Mouse (Mus musculus): ENCODE results near the gene Gpld1.
A peak's percentile ranks its signal among the peaks of the same experiment; 100 is the strongest.
"Not testable (repeated sequence)": the region's sequence is repeated elsewhere in the genome, so short reads cannot be mapped to it uniquely, and the experiment has no call there.

The Gpld1 gene

DNA sequence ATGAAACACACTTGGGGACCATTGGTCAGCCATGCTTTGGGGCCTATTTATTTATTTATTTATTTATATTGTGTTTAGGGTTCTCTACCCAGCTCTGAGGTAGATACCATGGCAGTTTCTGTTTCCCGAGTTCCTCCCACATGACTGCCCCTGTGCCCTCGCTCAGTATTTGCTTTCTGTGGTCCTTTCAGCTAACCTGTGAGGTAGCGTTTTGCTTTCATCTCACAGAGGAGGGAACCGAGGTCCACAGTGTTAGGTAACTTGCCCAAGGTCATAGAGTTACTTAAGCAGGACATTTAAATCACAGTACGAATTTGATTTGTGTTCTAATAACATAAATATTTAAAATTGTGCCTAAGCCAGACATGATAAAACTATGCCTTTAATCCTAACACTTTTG is 4.2 kb downstream of the Gpld1 start:
- DNase-seq (ENCODE audit: low spot score in 2 of 2), result no peak

DNA sequence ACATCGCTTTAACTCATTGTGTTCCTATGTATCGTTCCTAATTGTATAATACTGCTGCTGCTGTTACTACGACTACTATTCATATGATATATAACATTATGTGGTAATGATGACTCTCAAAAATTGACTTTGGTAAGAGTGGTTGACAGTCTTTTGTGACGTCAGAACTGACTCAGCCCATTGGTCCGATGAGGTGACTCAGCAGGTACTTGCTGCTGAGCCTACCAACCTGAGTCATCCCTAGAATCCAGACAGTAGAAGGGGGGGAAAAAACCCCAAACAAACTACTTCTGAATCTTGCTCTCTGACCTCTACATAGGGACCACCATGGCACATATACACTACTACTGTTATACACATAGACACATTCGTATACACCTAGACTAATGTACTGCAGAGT is 5.9 kb downstream of the Gpld1 start:
- no peak for DNase-seq (ENCODE audit: low spot score in 2 of 2)

DNA sequence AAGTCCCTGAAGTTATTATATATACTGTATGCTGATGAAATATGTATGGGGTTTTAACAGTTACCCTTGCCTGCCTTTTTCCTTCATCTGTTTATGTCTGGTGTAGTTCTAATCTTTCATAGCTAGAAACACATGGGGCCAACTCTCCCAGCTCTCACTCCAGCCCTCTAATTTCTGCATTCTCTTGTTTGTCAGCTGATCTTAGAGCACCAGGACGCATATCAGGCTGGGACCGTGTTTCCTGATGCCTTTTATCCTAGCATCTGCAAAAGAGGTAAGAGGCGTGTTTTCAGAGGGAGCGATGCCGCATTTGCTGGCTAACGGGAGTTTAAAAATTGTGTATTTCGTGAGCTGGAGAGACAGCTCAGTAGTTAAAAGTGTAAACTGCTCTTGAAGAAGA is 9.7 kb downstream of the Gpld1 start:
- DNase-seq (ENCODE audit: low spot score in 2 of 2), result no peak

DNA sequence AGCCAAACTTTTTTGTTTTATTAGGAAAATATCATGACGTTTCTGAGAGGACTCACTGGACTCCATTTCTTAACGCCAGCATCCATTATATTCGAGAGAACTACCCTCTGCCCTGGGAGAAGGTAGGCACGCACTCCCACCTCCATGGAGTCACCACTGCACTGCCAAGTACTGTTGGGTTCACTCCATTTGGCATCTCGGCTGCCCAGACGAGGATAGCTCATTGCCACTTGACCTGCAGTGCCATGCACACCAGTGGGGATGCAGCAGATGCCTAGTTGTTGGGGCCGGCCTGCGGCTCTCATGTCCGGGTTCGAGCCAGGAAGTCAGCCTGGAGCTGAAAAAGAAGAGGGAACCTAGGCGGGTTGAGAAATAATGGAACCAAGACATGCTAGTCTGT is 12.1 kb downstream of the Gpld1 start:
- no peak for DNase-seq (ENCODE audit: low spot score in 2 of 2)

DNA sequence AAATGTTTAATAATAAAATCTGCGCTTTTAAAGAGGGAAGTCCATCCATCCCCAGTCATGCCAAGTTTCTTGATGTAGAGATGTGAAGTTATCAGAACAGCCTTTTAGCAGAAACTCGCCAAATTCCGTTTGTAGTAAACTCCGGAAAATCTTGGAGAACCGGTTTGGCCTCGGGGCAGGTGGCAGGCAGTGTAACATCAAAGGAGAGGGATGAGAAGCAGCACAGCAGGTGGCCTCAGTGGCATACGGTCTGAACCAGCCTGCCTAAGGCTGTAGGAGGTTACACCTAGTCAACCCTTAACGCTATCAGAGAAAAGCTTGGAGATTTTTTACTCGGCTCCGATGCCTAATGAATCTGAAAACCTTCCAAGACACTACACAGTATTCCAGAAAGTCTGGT is 12.5 kb downstream of the Gpld1 start:
- DNase-seq (ENCODE audit: low spot score in 2 of 2), result no peak

DNA sequence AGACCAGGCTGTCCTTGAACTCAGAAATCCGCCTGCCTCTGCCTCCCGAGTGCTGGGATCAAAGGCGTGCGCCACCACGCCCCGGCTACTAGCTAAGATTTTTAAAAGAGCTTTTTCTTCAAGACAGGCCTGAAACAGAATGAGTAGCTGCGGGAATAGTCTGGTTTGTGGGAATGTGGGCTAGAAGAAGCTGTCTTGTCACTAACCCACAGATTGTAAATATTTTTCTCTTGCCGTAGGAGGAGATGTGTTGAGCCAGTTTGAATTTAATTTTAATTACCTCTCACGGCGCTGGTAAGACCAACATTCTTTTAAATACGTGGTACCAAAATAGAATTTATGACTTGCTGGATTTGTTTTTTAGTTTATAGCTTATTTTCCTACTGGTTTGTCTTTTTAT is 15.7 kb downstream of the Gpld1 start:
- DNase-seq (ENCODE audit: low spot score in 2 of 2), result no peak

DNA sequence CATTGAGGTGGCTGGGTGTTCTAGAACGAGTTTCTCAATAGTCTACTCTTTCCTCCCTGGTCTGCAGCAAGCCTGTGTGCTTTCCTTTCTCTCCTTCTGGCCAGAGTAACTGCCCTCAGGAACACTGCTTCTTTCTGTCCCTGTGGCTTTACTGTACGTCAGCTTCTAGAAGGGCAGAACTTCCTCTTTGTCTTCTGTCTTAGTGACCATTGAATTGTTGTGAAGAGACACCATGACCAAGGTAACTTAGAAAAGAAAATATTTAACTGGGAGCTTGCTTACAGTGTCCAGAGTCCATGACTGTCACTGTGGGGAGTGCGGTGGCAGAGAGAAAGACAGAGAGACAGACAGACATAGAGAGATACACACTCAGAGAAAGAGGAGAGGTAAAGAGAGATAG is 17.1 kb downstream of the Gpld1 start:
- DNase-seq (ENCODE audit: low spot score in 2 of 2), result no peak

DNA sequence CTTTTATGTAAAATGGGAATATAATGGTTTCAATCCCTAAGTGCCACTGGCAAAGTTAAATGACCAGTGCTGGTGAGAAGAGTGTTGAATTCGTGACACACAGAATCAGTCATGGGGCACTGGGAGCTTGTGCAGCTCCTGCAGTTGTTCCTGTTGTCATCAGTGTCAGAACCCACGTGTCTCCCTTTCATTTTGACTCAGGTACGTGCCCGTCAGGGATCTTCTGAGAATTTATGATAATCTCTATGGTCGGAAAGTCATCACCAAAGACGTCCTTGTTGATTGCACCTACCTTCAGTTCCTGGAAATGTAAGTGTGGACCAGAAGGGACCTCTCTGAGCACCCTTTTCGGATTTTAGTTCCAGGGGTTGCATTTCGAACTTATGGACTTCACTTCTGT is 19.2 kb downstream of the Gpld1 start:
- no peak for DNase-seq (ENCODE audit: low spot score in 2 of 2)

DNA sequence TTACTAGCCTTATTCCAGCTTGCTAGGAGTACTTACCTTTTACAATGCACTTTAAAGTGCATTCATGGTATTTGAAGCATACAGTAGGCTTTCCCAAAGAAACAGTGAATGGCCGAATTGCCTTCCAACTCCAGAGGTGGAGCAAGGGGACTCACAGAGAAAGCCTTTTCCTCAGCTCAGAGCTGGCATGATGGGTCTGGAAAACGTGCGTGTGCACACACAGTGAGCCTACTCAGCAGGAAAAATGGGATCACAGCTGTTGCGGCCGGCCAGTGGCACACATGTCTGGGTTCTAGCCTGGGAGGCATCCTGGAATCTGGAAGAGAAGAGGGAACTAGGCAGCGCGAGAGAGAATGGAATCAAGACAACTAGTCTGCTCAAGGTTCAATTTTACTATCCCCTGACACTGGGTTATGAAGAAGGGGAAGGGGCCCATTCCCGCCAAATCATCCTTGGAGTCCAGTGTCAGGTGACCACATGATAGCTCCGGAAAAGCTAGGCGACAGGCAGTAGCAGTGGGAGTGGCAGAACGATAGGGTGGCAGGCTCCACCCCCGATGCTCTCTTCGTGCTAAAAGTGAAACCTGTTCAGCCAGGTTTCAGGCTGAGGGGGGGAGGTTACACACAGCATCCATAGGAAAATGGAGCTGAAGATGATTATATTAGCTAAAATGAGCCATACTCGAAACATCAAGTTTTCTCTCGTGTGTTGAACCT is 22.3 kb downstream of the Gpld1 start:
- no peak for DNase-seq (ENCODE audit: low spot score in 2 of 2)

DNA sequence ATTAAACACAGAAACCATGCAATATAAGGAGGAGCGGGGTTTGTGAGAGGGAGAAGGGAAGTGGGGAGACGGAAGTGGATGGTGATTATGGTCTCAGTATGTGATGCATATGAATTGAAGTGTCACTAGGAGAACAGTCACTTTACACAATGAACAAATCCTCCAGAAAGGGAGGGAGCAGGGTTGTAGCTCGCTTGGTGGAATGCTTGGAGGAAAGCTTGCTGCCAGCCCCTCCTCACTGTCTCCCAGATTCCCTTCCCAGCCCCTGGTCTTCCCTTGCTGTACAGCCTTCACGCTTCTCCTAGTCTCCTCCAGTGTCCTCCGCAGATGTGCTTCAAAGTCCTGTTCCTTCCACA is 22.9 kb downstream of the Gpld1 start:
- DNase-seq (ENCODE audit: low spot score in 2 of 2), result no peak

DNA sequence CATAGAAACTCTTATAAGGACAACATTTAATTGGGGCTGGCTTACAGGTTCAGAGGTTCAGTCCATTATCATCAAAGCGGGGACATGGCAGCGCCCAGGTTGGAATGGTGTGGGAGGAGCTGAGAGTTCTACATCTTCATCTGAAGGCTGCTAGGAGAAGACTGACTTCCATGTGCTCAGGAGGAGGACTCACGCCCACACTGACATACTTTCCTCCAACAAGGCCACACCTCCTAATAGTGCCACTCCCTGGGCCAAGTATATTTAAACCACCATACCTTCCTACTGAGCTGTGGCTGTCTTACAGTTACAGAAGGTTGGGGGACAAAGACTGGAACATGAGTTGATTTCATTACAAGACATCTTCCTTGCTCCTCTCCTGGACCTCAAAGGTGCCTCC is 28.8 kb downstream of the Gpld1 start:
- not testable (repeated sequence) for DNase-seq (ENCODE audit: low spot score in 2 of 2)

DNA sequence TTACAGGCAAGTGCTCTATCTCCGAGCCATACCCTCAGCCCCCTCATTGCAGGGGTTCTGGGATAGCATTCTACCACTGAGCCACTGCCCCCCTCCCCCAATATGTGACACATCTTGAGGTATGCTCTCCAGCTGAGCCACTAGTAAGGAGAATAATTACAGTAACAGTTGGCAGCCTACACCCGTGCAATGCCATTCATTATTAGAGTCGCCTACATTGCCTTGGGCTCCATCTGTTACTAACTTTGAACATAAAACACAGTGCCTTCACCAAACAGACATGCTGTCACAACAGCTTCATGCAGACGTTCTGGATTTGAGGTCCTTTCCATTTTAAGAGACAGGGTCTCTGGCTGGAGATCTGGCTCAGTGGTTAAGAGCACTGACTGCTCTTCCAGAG is 33.4 kb downstream of the Gpld1 start:
- DNase-seq (ENCODE audit: low spot score in 2 of 2), result peak in 1 of 2 experiments; percentile 12

DNA sequence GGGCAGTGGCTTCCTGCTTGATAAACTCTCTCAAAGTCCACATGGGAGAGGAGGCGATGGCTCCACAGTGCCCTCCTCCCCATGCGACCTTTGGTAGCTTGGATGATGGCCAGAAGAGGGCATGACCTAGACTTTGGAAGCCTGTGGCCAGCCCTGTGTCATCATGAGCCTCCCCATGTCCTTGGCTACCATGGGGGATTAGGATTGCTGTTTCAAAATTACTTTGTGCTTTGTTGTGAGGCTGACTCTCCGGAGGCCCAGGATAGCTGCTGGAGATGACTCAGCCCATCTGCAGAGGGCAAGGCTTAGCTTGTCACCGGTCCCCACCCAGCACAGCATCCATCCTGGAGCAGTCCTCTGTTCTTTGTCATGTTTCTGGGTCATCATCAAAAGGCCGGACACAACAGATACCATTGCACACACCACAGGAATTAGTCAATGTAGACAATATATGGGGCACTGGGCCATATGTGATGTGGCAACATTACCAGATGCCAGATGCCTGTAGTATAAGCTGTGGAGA is 34.9 kb downstream of the Gpld1 start:
- peak in 1 of 2 experiments; percentile 13 for DNase-seq (ENCODE audit: low spot score in 2 of 2)

DNA sequence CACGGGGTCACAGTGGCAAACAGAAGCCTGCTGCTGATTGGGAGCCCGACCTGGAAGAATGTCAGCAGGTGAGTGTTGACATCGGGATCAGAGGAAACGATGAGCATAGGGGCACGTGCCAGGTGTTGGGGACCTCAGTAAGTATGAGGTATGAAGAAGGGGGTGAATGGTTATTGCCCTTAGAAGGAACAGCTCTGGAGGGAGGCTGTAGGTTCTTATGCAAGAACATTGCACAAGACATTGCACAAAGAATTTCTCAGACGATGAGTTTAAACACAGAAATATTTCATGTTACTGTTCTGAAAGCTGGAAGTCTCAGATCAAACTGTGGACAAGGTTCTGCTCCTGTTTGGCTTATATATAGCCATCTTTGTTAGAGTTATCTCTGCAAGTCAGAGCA is 38.1 kb downstream of the Gpld1 start:
- no peak for DNase-seq (ENCODE audit: low spot score in 2 of 2)

DNA sequence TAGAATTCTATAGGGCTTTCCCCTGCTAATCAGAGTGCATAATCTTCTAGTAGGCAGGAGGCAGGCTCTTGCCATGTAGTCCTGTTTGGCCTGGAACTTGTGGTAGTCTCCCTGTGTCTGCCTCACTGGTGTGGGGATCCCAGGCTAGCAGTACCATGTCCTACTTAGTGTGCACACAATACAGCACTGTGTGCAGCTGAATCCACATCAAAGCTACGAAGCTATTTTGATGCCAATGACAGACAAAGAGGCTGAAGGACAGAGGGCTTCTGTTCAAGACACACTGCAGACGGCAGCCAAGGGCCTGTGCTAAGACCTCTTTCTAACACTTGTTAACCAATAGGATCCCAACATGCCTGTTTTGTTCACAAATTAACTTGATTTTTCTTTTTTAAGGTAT is 42.5 kb downstream of the Gpld1 start:
- peak in 1 of 2 experiments; percentile 40 for DNase-seq (ENCODE audit: low spot score in 2 of 2)

DNA sequence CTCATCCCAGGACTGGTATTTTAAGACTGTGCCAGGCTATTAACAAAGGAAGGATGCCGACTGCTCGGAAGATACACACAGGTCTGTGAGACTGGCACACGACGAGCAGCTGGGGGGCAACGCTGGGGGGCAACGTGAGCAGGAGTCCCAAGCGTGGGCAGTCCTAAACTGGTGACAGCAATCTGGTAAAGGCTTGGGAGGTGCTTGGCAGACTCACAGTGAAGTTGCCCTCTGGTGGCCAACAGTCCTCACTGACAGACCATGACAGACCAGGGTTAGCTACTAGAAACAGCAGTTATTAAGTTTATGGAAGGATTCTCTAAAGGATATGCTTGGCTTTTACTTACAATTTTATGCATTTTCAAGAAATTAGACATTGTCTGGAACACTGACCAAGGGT is 45.4 kb downstream of the Gpld1 start:
- peak; percentile 39 to 69 for DNase-seq (ENCODE audit: low spot score in 2 of 2)

DNA sequence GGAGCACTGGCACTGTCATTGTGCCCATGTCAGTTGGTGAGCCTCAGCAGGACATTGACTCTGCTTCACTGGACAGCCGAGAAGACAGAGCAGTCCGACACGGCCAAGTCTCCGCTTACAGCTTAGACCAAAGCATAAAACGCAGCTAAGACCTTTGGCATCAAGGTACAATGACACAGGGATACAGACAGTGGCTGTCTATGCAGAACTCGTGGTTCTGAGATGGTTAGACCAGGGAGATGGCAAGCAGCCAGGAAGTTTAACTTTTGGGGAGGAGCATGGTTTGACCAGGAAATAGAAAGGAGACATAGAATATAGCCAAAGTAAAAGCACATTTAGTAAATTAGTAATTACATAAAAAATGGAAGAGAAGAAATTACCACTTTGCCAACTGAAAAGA is 46.1 kb downstream of the Gpld1 start:
- no peak for DNase-seq (ENCODE audit: low spot score in 2 of 2)

DNA sequence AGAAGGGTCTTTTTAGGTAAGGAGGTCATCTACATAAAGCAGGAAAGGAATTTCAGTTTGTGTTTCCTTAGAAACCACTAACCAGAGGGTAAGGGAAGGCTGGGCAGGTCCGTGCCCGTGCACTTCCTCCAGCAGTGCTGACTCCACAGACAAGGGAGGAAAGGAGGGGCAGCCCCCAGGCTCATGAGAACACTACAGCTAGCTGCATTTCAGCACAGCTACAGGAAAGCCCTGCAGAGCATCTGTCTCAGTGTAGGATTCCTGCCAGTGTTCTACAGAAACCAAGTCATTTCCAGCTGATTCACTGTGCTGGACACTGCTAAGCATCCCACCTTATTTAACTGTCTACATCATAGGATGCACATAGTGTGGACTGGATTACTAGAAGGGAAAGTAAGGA is 50.2 kb downstream of the Gpld1 start:
- DNase-seq (ENCODE audit: low spot score in 2 of 2), result no peak

DNA sequence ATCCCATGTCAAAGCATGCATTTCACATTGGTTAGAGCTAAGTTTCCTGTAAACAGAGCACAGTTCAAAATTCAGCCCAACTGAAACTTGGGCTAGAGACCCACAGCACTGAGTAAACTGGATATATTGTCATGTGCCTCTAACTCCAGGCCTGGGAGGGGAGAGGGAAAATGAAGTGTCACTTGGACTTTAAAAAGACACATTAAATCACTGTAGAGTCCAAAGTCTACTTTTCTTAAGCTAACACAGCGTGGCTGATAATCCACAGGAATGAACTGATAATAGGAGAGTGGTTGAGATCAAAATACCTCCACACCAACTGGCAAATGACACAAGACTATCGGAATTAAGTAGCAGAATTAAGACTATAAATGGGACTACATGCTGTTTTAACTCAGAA is 56.6 kb downstream of the Gpld1 start:
- DNase-seq (ENCODE audit: low spot score in 2 of 2), result no peak

DNA sequence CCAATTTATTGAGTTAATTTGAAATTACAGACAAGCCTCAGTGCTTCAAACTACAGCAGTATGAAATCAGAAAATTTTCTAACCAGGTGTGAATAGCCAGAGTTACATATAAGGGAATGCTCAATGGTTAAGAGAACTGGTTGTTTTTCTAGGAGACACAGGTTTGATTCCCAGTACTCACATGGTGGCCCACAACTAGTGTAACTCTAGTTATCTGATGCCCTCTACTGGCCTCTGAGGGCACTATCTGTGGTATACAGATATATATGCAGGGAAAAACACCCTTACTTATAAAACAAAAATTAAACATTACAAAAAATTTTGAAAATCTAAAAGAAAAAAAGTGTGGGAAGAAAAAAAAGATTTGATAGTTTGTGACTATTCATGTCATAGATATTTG is 60.0 kb downstream of the Gpld1 start:
- DNase-seq (ENCODE audit: low spot score in 2 of 2), result no peak

DNA sequence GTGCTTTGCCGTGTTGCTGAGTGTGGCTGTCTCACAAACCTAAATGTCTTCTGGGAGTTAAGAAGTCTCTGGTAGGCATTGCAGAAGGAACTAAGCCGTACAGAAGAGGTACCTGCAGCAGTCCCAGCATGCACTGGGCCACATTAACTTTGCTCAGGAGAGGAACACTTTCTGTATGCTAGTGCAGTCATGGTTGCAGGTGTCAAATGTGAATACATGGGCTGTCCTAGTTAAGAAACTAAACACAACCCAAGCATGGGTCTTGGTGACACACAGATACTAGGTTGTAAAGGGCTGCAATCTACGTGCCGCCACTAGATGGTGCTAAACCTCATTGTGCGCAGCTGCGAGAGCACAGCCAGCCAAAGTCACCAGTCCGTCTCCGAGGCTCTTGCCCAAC is 64.2 kb downstream of the Gpld1 start:
- peak; percentile 48 to 67 for DNase-seq (ENCODE audit: low spot score in 2 of 2)

DNA sequence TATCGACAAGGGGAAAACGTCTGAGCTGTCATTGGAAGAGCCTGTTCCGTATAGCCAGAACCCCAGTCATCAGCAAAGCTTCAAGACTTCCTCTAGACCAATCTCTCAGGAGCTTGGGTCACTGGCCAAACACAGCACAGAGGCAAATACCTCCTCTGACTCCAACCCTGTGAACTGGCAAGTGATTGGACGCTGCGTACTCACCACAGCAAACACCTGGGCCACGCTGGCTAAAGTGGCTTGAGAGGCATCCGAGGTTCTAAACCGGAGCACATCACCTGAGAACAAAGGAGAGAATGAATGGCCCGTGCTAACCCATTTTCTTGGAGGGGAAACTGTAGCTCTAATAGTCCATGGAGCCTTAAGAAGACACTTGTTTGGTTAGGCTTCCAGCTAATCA is 75.4 kb downstream of the Gpld1 start:
- no peak for DNase-seq (ENCODE audit: low spot score in 2 of 2)

DNA sequence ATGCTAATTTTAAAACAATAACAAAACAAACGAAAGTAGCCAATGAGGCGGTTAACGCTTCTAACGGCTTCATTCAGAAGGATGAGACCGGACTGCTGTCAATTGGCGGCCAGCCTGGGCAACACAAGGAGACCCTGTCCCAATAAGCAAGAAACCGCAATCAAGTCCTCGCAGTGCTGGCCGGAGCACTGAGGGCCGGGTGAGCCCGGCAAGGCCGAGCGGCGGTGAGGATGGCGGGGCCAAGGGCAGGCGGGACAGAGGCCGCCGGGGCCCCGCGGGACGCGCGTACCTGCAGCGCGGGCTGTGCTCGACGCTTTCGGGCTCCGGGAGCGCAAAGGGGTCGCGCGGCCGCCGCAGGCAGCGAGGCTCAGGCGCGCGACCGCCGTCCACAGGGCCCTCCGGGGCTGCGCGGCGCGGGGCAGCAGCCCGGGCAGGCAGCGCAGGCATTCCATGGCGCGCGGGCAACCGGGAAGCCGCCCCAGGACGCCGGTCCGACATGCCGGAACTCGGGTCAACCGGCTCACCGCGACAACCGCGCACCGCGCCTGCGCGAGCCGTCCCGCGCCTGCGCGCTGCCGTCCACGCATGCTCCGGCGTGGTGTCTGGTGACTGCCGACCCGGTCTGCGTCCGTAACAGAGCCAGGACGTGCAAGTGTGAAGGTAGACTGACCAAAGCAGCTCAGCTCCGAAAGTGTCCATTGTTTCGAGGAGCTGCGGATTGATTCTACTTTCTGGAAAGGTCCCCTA is 77.0 kb downstream of the Gpld1 start, which contains the start of gene Mrs2:
TSS of gene Mrs2 (minus strand) at position 587 of the 747 bp plus-strand sequence.
- DNase-seq (ENCODE audit: low spot score in 2 of 2), result peak; percentile 86 to 90

All from frontal cortex, postnatal 36 days (tissue).